Mouse (Mus musculus): Measurements from ENCODE around the gene Lsp1. TPM values are rescaled to one million over a fixed set of nuclear protein-coding genes. Genes with fewer than 3 reads are reported as not detected.

Gene Lsp1
- polyA plus RNA-seq, 1 experiment from 2014 or later, result 139 TPM

DNA sequence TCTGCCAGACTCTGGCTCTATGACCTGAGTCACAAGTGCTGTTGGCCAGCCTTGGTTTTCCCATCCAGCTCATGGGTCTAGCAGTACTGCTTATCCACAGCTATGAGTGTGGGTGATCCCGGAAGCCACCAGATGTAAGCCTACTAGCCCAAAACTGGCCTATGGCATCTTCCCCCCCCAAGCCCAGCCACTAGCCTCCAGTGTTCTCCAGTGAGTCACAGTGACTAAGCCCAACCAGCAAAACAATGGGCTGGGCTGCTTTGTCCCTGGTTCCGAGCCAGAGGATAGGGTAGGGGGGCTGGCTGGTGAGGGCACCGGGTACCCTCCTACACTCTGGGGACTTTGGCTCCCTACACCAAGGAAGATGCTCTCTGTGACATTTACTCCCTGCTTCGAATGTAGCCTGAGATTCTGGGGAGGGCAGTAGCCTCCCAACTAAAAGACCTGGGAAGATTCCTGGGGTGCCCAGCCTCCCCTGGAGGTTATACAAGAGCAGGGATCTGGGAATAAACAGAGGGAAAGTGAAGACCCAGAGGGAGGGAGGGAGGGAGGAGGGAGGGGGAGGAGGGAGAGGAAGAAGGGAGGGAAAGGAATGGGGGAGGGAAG is 10.3 kb downstream of the Lsp1 start:
- H3K4me2 ChIP-seq, result peak overlapping the region; percentile 63; the same call in 1 of the 2 replicates
- no peaks in the 10 kb centered on the region for H3K9me3 ChIP-seq (replicated peaks)
- peaks cover 64% of the 10 kb centered on the region for H3K4me1 ChIP-seq
- ATAC-seq (replicated peaks; ENCODE audit: low FRiP score), result peak; percentile 85
- H3K36me3 ChIP-seq, result no peaks in the 10 kb centered on the region
- peak overlapping the region; percentile 96 for H3K27ac ChIP-seq
- H3K9ac ChIP-seq, result no peak overlapping the region
- H3K27me3 ChIP-seq, result no peaks in the 10 kb centered on the region
- 8% methylated on average over 4 of the region's 4 CpGs for WGBS
- H3K4me3 ChIP-seq (replicated peaks), result no peak overlapping the region

DNA sequence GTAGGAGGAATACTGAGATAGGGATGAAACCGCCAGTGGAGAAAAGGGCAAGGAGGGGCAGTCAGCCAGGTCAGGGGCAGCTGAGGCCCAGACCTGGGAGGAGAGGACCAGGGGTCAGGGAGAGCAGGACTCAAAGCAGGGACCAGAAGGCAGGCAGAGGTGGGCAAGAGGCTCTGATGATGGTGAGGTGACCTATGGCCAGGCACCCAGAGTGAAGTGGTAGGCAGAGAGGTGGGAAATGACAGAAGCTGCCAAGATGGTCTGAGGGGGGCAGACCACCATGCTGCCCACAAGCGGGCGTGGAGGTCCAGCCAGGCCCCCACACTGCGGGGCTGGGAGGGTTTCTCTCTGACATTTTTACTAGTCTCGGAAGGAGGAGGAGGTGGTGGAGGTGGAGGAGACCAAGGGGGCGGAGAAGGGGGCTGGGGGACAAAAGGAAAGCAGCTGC is 10.8 kb downstream of the Lsp1 start:
- peaks cover 69% of the 10 kb centered on the region for H3K4me1 ChIP-seq
- H3K36me3 ChIP-seq, result no peaks in the 10 kb centered on the region
- peak overlapping the region; percentile 96 for H3K27ac ChIP-seq
- peak; percentile 55 for ATAC-seq (replicated peaks; ENCODE audit: low FRiP score)
- H3K9ac ChIP-seq, result peak overlapping the region; percentile 48
- H3K9me3 ChIP-seq (replicated peaks), result no peaks in the 10 kb centered on the region
- H3K4me3 ChIP-seq (replicated peaks), result peak overlapping the region; percentile 41
- peak overlapping the region; percentile 63 for H3K4me2 ChIP-seq
- 26% methylated on average over 6 of the region's 6 CpGs for WGBS
- no peaks in the 10 kb centered on the region for H3K27me3 ChIP-seq

DNA sequence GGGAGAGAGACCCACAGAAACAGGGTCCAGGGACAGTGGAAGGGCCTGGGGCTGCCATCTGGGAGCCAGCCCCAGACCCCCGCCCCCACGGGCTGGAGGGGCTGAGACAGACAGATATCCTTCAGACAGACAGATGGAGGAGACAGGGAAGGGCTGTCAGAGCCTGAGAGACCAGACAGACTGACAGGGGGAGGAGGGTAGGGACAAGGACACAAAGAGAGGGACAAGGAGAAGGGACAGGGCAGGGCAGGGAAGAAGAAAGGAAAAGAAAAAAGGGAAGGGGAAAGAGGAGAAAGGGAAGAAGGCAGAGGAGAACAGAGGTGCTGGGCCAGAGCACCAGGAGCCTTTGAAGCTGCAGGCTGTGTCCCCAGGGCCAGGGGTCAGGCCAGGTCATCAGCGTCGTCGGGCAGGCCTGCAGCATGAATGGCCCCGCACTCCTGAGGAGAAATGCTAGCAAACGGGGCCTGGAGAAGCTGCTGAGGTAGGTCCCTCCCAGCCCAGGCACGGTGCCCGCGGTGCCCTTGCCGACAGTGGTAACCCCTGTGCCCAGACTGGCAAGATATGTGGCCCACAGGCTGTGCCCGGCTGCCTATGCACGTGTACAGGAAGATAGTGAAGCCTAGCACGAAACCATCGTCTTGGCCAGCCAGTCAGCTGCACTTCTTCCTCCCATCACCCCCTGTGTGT is 11.4 kb downstream of the Lsp1 start:
- WGBS, result 21% methylated on average over 15 of the region's 15 CpGs
- H3K9ac ChIP-seq, result peak overlapping the region; percentile 48
- peaks cover 75% of the 10 kb centered on the region for H3K4me1 ChIP-seq
- no peaks in the 10 kb centered on the region for H3K27me3 ChIP-seq
- H3K9me3 ChIP-seq (replicated peaks), result no peaks in the 10 kb centered on the region
- peak overlapping the region; percentile 41 for H3K4me3 ChIP-seq (replicated peaks)
- peak overlapping the region; percentile 63 for H3K4me2 ChIP-seq
- H3K27ac ChIP-seq, result peak overlapping the region; percentile 96
- no peak for ATAC-seq (replicated peaks; ENCODE audit: low FRiP score)
- no peaks in the 10 kb centered on the region for H3K36me3 ChIP-seq

DNA sequence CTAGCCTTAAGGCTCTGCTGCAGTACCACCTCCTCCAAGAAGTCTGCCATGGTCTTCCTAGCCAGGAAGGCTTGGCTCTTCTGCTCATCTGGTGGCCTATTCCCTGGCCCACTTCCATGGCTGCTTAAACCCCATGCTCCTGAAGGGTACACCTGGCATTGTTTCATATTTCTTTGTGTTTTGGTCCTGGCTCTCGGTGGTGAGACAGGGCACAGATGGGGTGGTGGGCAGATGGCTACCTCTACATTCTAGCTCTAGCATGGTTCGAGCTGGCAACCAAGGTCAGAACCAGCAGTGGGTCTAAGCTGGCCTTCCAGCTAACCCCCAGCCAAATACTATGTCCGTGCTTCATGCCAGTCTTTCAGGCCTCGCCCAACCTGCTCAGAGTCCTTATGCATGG is 12.3 kb downstream of the Lsp1 start:
- H3K9me3 ChIP-seq (replicated peaks), result no peaks in the 10 kb centered on the region
- H3K27ac ChIP-seq, result peak overlapping the region; percentile 96
- peak overlapping the region; percentile 63 for H3K4me2 ChIP-seq
- no peaks in the 10 kb centered on the region for H3K27me3 ChIP-seq
- H3K36me3 ChIP-seq, result peaks cover 5% of the 10 kb centered on the region; the same call in 1 of the 2 replicates
- 88% methylated on average over 4 of the region's 4 CpGs for WGBS
- H3K4me1 ChIP-seq, result peaks cover 84% of the 10 kb centered on the region
- peak overlapping the region; percentile 41 for H3K4me3 ChIP-seq (replicated peaks)
- H3K9ac ChIP-seq, result peak overlapping the region; percentile 48
- ATAC-seq (replicated peaks; ENCODE audit: low FRiP score), result no peak

DNA sequence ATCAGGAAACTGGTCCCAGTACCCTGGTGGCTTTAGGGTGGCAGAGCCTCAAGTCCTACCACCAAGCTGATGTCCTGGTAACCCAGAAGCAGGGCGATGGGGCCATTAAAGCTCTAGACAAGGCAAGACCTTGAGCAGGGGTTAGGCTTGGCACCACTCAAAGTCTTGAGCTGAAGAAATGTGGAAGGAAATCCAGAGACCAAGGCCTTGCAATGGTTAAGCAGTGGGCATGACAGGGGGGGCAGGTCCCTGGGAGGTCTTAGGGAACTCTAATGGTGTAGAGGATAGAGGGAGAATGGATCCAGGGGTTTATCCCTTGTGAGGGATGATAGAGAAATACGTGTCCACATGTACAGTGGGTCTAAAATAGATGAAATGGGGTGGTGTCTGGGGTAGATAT is 12.9 kb downstream of the Lsp1 start:
- no peak for ATAC-seq (replicated peaks; ENCODE audit: low FRiP score)
- Histone ChIP-seq H3K4me2 (peak overlapping the region; percentile 63), H3K36me3 (peaks cover 5% of the 10 kb centered on the region; the same call in 1 of the 2 replicates), H3K27ac (peak overlapping the region; percentile 96), H3K4me1 (peaks cover 89% of the 10 kb centered on the region), H3K9me3 (replicated peaks) (no peaks in the 10 kb centered on the region), H3K9ac (peak overlapping the region; percentile 48; the same call in 1 of the 2 replicates), H3K27me3 (no peaks in the 10 kb centered on the region), H3K4me3 (replicated peaks) (peak overlapping the region; percentile 41)
- 92% methylated on average over 2 of the region's 2 CpGs for WGBS

DNA sequence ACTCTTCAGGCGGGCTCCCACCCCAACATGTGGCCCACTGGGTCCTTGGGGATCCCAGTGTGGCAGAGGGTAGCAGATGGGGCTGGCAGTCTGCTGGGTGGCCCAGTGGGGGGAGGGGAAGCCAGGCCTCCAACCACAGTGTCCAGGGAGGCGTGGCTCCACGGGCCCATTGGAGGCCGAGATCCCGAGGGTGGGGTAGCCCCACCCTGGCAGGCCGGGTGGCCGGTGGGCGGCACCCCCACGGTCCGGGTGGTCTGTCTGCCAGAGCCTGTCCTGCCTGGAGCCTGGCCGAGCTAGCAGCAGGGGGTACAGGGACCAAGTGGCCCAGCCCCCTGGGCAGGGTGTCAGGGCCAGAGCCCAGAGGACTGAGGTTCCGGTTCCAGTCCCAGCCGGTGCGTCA is 14.2 kb downstream of the Lsp1 start:
- H3K4me3 ChIP-seq (replicated peaks), result peak overlapping the region; percentile 41
- H3K9ac ChIP-seq, result peak overlapping the region; percentile 39
- no peaks in the 10 kb centered on the region for H3K27me3 ChIP-seq
- H3K27ac ChIP-seq, result peak overlapping the region; percentile 96
- no peaks in the 10 kb centered on the region for H3K9me3 ChIP-seq (replicated peaks)
- H3K4me2 ChIP-seq, result peak overlapping the region; percentile 63
- ATAC-seq (replicated peaks; ENCODE audit: low FRiP score), result no peak
- H3K36me3 ChIP-seq, result peaks cover 5% of the 10 kb centered on the region; the same call in 1 of the 2 replicates
- 59% methylated on average over 14 of the region's 14 CpGs for WGBS
- H3K4me1 ChIP-seq, result peaks cover 97% of the 10 kb centered on the region

DNA sequence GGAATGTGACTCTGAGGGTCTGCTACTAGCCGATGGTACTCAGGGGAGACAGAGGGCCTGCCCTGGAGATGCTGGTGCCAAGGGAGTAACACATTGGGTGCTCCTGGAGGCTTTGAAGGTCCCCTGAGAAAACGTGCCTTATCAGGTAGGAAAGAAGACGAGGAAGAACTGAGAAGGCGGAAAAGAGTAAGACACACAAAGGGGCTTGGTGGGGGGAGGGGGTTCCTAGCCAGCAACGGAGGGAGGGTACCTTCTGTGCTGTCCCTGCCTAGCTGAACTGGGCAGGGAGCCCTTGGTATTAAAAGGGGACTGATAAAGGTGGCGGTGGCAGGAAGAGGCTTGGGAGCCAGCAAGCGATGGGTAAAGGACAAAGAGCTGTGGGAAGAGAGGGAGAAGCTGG is 15.0 kb downstream of the Lsp1 start:
- Histone ChIP-seq H3K9ac (peak overlapping the region; percentile 39; the same call in 1 of the 2 replicates), H3K9me3 (replicated peaks) (no peaks in the 10 kb centered on the region), H3K4me2 (peak overlapping the region; percentile 63), H3K27me3 (no peaks in the 10 kb centered on the region), H3K36me3 (peaks cover 5% of the 10 kb centered on the region; the same call in 1 of the 2 replicates), H3K4me3 (replicated peaks) (peak overlapping the region; percentile 41), H3K4me1 (peaks cover 97% of the 10 kb centered on the region), H3K27ac (peak overlapping the region; percentile 96)
- WGBS, result 59% methylated on average over 7 of the region's 7 CpGs
- no peak for ATAC-seq (replicated peaks; ENCODE audit: low FRiP score)

DNA sequence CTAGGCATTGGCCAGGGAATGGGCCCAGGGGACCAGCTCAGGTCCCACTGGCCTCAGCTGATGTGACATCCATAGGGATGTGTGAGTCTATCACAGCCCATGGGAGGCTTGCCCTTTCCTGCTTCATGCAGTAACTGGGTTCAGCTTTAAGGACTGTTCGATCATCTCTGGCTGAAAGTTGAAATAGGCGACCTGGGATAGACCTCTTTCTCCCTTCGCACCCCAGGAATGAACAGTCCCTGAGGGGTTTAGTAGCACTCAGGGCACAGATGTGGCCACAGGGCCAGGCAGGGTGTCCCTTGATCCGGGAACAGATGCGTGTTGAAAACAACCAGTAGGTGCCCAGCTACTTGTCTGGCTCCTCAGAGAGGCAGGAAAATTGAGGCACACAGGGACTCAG is 15.7 kb downstream of the Lsp1 start:
- Histone ChIP-seq H3K9me3 (replicated peaks) (no peaks in the 10 kb centered on the region), H3K4me3 (replicated peaks) (peak overlapping the region; percentile 41), H3K27ac (peak overlapping the region; percentile 96), H3K4me2 (peak overlapping the region; percentile 63), H3K4me1 (peaks cover 97% of the 10 kb centered on the region), H3K36me3 (peaks cover 5% of the 10 kb centered on the region; the same call in 1 of the 2 replicates), H3K9ac (peak overlapping the region; percentile 39), H3K27me3 (no peaks in the 10 kb centered on the region)
- ATAC-seq (replicated peaks; ENCODE audit: low FRiP score), result no peak
- 83% methylated on average over 5 of the region's 5 CpGs for WGBS

DNA sequence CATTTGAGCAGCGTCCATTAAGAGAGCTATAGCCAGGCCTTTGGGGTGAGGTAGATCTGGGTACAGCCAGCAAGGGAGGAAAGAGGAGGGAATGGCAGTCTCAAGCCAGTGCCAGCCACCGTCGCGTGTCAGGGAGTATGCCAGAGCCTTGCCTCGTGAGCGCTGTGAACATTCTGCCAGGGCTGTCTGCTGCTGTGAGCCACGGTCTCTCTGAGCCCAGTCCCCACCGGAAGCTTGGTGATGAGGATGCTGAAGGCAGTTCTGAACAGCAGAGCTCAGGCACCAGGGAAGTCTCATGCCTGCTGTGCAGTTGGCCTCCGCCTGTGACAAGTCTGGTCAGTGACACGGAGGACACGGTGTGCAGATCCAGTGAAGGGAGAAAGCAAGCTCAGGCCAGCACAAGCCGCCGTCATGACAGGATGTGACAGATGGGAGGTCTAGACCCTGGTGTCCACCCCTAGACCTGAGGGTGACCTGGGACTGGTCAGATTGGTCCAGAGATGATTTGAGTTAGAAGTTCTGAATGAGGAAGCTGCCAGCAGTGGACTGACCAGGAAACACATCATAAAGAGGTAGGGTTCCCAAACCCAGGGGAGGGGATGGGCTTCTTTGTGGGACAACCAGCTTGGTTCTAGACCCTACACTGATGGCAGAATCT is 16.3 kb downstream of the Lsp1 start:
- WGBS, result 49% methylated on average over 13 of the region's 13 CpGs
- Histone ChIP-seq H3K36me3 (peaks cover 5% of the 10 kb centered on the region; the same call in 1 of the 2 replicates), H3K4me2 (peak overlapping the region; percentile 63), H3K27me3 (no peaks in the 10 kb centered on the region), H3K9ac (peak overlapping the region; percentile 39; the same call in 1 of the 2 replicates), H3K4me3 (replicated peaks) (no peak overlapping the region), H3K9me3 (replicated peaks) (no peaks in the 10 kb centered on the region), H3K4me1 (peaks cover 97% of the 10 kb centered on the region), H3K27ac (peak overlapping the region; percentile 96; the same call in 1 of the 2 replicates)
- ATAC-seq (replicated peaks; ENCODE audit: low FRiP score), result no peak

DNA sequence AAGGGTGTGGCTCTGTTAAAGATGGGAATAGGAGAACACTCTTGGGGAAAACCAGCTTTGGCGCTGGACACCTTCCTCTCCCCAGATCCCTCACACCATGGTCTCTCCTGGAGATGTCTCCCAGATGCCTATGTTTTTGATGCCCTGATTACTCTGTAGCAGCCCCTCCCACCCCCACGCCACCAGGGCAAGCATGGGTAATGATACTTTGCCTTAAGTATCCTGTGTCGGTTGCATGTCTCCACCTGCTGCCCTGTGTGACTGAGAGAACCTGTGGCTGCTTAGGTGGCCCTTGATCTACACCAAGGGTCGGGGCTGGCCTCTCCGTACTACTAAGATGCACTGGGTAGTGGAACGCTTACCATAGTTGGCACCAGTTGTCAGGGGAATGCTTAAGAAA is 17.4 kb downstream of the Lsp1 start:
- Histone ChIP-seq H3K36me3 (peaks cover 5% of the 10 kb centered on the region; the same call in 1 of the 2 replicates), H3K9ac (no peak overlapping the region; the same call in 1 of the 2 replicates), H3K9me3 (replicated peaks) (no peaks in the 10 kb centered on the region), H3K27me3 (no peaks in the 10 kb centered on the region), H3K4me2 (peak overlapping the region; percentile 63; the same call in 1 of the 2 replicates), H3K27ac (peak overlapping the region; percentile 45; the same call in 1 of the 2 replicates), H3K4me1 (peaks cover 98% of the 10 kb centered on the region), H3K4me3 (replicated peaks) (no peak overlapping the region)
- WGBS, result 85% methylated on average over 6 of the region's 6 CpGs
- no peak for ATAC-seq (replicated peaks; ENCODE audit: low FRiP score)

DNA sequence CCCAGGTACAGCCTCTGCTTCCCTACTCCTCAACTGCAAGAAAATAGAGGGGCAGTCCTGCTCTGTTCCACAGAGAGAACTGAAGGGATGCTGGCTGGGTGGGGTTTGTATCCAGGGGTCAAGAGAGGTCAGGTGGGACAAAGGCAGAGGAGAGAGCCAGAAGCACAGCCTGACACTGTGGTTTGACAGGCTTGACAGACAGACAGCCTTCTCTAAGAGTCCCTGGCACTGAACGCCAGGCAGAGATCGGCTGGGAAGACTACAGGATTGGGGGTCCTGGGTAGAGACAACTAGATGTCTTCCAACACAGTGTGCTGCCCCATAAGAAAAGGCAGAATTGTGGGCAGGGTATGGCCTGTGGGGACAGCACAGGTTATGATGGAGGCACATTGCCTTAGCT is 18.0 kb downstream of the Lsp1 start:
- no peak for ATAC-seq (replicated peaks; ENCODE audit: low FRiP score)
- Histone ChIP-seq H3K9ac (no peak overlapping the region; the same call in 1 of the 2 replicates), H3K4me2 (no peak overlapping the region), H3K4me1 (peaks cover 98% of the 10 kb centered on the region), H3K27me3 (no peaks in the 10 kb centered on the region), H3K36me3 (peaks cover 5% of the 10 kb centered on the region; the same call in 1 of the 2 replicates), H3K27ac (peak overlapping the region; percentile 45; the same call in 1 of the 2 replicates), H3K9me3 (replicated peaks) (no peaks in the 10 kb centered on the region), H3K4me3 (replicated peaks) (no peak overlapping the region)
- WGBS, result 91% methylated on average over 2 of the region's 2 CpGs

DNA sequence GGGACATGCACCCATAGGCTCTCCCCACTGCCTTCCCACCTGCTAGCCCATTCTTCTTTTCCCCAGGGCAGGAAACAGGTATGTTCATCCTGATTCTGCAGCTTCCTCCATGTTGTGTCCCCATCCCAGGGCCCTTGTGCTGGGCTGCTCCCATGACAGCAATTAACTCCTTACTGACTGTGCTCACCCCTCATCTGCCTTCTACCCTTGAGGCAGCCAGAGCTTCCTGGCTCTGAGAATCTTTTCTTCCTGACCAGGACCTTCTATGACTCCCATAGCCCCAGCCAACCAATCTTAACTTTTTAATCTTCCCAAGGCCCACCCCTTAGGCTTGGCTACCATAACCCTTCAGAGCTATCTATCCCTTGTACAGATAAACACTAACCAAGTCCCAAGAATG is 18.7 kb downstream of the Lsp1 start:
- no peaks in the 10 kb centered on the region for H3K27me3 ChIP-seq
- no peak for ATAC-seq (replicated peaks; ENCODE audit: low FRiP score)
- no peak overlapping the region for H3K4me3 ChIP-seq (replicated peaks)
- H3K27ac ChIP-seq, result peak overlapping the region; percentile 97
- peaks cover 94% of the 10 kb centered on the region for H3K4me1 ChIP-seq
- H3K36me3 ChIP-seq, result peaks cover 6% of the 10 kb centered on the region; the same call in 1 of the 2 replicates
- H3K4me2 ChIP-seq, result no peak overlapping the region
- no peaks in the 10 kb centered on the region for H3K9me3 ChIP-seq (replicated peaks)
- no peak overlapping the region for H3K9ac ChIP-seq
